Mouse (Mus musculus): ENCODE results near the gene Specc1.

Specc1 gene

DNA sequence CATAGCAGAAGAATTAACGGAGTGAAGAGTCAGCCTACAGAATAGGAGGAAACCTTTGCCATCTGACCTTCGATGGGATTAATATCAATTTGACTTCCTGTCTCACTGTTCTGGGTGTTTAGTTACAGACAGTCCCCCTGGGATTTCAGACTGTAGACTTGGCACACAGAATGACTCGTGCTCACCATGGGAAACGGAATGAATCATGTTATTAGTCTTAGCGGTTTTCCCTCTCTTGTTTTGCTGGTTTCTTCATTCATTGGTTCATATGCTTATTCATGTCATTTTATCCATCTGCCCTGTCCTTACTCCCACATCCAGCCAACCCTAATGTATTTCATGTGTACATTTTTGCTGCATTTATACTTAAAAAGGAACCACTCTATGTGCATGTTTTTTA, 14.3 kb downstream of the Specc1 start:
- DNase-seq: no peak

DNA sequence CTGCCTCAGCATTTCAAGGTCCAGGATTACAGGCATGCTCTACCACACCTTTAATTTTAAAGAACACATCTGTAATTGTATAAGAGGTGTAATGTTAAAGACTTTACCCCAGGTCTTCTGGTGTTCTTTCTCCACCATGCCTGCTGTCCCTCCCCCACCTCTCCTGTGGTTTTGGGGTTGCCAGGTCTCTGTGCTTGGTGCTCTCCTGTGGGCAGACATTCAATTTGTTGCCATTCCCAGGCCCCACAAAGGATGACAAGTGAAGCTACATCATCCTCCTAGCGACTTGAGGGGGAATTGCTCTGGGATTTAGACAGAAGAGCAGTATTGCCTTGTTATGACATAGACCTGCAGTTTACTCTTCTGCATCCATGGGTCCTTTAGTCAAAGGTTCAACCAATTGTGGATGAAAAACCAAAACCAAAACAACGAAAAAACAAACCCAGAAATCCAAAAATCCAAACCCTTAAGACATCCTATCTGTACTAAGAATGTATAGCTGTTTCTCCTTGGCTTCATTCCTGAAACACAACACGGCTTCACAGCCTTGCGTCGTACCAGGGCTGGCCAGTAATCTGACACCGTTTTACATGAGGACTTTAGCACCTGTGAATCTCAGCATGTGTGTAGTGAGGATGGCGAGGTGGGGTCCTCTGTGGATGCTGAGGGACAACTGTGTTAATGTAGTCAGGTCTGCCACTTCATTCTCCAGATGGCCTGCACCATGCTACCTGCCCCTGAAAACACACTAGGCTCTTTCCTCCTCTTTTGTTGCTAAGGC, 15.1 kb downstream of the Specc1 start:
- DNase-seq: no peak

DNA sequence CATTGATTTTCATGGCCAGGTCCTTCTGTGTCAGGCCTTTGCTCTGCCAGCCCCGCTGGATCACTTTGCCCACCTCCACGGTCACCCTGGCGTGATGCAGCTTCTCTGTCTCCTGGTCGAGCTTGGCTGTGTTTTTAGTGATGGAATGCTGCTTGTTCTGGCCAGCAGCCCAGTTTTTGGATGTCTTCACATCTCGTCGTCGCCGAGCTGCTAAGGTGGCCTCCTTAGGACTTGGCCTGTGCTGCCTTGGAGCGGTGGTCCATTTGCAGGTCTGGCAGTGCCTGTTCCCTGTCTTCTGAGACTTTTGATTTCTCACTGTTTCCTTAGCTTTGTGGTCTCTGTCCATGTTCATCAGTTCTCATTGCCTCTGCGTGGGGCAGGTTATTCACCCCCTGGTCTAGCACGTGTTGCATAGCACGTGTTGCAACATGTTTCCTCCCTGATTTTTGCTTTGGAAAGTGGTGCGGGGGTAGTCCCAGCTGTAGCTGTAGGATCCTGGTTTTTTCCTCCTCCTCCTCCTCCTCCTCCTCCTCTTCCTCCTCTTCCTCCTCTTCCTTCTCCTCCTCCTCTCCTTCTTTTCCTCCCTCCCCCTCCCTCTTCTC, 17.6 kb downstream of the Specc1 start:
- DNase-seq: no peak

DNA sequence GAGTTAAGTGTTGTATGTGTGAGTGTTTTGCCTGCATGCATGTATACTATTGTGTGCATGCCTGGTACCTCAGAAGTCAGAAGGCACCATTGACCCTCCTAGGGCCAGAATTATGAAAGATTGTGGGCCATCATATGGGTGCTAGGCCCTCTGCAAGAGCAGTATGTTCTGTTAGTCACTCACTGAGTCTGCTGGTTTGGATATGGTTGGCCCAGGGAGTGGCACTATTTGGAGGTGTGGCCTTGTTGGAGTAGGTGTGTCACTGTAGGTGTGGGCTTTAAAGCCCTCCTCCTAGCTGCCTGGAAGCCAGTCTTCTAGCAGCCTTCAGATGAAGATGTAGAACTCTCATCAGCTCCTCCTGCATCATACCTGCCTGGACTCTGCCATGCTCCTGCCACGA, 19.2 kb downstream of the Specc1 start:
- no peak for DNase-seq

DNA sequence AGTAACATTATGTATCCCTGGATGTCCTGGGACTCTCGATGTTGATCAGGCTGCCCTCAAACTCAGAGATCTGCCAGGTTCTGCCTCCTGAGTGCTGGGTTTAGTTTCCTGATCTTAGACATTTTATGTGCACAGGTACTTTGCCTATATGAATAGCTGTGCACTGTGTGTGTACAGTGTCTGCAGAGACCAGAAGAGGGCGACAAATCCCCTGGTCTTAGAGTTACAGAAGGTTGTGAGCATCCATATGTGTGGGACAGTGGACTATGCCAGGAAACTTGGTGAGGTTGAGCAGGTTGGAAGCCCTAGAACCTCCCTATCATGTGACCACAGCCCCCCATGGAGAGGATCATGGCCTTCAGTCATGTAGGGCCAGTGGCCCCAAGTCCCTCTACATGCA, 24.7 kb downstream of the Specc1 start:
- no peak for DNase-seq

DNA sequence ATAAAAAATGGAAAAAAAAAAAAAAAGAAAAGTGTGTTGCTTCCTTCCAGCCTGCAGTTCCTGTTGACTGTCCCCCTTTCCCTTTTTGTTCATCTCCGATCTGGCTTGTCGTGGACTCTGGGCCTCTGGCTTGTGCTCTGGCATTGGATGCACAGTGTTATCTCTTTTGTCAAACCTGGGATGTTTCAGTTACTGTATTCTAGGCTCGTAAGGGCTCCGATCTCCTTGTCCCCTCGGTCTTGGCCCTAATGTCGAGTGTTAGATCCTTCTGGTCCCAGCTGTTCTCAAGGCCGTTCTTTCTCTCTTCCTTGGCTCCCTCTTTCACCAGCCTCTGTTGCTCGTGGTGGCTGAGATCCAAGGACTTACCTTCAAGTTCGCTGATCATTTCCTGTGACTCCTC, 26.3 kb downstream of the Specc1 start:
- no peak for DNase-seq

DNA sequence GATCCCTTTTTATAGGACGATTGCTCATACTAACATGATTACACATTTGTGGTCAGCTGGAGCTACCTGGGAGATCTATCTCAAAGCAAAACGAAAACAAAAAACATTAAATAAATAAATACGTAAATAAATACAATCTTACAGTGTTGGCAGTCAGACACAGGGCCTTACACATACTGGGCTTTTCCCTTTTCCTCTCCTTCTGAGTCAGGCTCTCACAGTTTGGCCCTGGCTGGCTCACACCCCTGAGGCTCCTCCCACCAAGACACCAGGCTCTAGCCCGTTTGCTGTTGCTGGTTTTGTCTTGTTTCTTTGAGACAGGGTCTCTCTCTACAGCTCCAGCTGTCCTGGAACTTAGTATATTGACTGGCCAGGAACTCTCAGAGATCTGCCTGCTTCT, 30.4 kb downstream of the Specc1 start:
- DNase-seq: peak in 1 of 2 experiments; percentile 0

DNA sequence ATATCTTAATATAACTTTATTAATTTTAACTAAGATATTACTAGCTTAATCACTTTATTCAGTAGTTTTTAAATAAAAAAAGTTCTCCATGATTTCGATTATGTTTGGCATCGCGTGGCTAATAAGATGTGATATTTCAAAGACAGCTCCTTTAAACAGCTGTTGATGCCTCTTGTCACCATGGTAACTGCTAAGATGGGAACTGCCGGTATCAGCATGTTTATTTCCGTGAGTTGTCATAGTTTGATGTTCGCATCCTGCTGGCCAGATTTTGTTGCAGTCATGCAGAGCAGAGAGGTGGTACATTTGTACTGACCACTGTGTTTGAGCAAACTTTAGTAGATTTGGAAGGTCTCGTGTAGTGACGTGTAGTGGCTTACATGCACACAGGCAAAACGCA, 33.1 kb downstream of the Specc1 start:
- DNase-seq: peak; percentile 40 to 49

DNA sequence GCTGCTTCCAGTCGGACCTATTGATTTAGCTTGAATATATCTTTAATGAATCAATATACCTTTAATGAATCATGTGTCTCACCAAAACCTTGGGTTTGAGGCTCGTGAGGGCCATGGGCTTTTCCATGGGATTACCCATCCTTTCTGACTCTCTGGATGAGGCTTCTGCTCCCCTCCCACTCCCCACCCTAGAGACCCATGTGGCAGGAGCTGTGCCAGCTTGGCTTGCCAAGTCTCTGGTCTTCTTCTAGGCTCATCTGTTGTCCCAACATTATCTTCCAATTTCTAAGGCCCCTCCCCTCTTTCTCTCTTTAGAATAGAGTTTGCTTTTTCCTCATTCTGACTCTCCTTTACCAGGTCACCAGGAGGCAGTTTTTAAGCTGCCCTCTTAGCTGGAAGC, 35.0 kb downstream of the Specc1 start:
- DNase-seq: no peak

DNA sequence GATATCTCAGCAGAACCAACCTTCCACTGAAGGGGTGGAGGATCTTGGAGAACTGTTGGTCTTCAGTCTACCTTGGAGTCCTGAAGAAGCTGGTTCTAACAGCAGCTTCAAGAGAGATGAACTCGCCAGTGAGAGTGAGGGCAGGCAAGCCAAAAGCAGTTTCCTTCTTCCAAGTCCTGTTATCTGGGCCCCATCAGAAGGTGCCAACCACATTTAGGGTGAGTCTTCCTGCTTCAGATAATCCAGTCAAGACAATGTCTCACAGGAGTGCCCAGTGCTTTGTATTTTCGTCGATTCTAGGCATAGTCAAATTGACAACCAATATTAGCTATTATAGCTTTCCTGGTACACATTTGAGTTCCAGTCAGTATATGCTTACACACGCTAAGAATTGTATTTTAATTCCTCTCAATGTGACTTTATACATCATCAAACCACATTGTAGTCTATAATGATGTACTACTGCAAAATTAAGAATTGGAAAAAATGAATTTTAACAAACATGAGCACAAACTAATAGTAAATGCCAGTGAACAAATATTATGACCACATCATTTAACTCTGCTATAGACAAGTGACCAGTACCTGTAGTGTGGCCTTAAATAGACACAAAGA, 36.2 kb downstream of the Specc1 start:
- no peak for DNase-seq

DNA sequence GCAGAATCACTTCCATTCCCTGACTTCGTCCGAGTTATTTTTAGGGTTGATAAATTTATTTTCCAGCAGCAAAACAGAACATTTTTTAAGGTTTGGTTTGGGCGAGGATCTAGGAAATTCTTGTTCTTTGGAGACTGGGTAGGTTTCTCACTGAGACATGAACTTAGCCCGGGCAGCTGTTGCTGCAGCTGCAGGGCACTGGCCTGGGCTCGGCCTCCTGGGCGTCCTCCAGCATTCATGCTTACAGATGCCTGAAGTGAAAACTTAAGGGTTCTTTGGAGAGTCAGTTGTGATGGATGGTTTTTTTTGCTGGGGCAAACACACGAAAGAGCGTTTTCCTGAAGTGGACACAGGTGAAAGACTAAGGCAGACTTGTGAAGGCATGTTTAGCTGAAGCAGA, 42.9 kb downstream of the Specc1 start:
- no peak for DNase-seq

DNA sequence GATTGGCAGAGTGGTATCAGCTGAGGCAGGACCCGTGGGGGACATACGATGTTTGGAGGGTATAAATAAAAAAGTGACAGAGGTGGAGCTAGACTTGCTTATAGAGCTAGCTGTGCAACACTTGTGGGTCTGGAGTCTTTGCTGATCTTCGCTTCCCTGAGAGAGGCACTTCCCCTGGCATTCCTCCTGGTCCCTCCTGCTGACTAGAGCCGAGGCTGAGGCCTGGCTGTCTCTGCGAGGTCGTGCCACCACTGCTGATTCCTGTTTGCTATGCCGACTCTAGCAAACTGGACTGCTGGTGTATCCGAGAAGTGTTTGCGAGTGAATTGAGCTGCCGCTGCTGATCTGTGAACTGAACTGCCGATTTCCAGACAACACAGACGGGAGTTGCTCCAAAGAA, 43.5 kb downstream of the Specc1 start:
- no peak for DNase-seq

DNA sequence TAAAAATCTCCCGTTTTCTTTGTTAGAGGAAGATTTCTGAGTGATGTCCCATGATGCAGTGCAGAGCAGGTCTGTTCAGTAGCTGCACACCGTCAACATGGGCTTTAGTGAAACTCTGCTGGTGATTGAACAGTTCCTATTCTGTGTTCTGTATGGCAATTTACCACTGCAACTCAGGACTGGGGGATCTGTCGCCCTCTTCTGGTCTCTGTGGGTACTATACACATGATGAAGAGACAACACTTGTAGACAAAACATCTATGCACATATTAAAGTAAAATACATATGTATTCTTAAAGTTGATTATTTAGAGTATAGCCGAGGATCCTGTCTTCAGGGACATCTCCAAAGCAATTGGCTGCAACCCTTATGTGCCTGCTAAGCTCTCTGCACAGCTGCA, 45.4 kb downstream of the Specc1 start:
- DNase-seq: no peak

DNA sequence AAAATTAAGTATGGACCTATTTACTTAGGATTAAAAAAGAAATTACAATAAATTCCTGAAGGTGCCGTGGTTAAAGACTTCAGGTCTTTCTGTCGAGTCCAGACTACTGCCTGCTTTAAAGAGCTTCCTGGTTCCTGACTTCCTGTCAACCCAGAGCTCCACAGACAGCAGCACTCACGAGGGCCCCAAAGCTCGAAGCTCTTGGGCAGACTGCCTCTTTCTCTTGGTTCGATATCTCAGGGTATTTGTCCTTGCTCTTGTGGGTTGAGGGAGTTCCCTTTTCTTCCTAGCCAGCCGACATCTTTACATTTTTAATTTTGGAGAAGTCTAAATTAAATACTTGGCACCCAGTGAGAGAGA, 48.3 kb downstream of the Specc1 start:
- no peak for DNase-seq

DNA sequence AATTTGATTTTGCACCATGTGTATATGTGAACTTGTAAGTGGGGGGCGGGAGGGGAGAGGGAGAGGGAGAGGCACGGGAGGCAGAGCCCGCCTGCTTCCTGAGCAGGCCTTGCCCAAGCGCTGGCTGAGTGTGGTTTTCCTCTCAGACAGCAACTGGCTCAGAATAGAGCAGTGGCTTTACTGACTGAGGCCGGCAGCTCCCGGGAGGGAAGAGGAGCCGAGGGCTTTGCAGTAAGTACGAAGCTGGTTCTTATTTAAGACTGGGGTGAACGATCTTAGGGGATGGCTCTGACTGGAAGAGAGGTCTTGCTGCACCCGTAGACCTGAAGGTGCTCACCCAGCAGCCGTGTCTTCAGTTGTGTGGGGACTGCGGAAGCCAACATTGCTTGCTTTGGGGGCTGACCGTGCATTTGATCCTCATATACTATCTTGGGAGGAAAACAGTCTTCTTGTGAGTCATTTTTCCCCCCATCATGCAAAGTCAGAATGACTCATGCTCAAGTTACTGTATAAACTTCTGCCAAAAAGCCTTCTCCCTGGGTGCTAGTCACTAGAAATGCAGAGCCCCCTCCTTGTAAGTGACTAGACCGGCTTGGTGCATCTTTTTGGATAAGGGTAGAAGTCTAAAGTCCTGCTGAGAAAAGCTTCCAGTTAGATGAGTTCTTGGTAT, 48.8 kb downstream of the Specc1 start:
- DNase-seq: peak in 1 of 2 experiments; percentile 37

DNA sequence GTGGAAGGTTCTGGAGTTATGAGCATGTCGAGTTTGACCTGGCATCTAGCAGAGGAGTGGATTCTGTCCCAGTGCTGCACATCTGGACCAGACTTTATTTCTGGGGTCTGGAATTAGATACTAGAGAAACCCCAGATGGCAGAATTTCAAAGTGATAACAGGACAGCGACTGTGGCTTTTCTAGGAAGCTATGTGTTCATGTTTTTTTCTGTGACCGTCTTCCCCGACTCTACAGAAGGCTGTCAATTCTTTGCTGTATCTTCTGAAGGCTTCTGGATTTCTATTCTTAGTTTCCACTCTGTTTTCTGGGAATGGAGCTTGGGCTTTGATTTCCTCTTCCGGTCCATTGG, 49.3 kb downstream of the Specc1 start:
- no peak for DNase-seq

DNA sequence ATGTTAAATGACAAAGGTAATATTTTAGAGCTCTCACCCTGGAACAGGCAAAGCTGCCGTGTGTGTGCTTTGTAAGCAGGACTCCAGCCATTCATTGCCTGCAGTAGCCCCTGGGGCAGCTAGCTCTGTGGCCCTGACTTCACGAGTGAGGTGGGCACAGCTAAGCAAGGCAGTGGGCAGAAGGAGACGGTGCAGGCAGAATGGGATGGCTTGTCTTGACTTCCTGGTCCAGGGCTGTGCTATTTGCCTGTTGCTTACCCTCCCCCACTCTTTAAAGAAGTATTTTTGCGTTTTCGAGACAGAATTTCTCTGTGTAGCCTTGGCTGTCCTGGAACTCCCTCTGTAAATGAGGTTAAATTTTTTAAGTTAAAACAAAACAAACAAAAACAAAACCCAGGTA, 50.1 kb downstream of the Specc1 start:
- DNase-seq: no peak

DNA sequence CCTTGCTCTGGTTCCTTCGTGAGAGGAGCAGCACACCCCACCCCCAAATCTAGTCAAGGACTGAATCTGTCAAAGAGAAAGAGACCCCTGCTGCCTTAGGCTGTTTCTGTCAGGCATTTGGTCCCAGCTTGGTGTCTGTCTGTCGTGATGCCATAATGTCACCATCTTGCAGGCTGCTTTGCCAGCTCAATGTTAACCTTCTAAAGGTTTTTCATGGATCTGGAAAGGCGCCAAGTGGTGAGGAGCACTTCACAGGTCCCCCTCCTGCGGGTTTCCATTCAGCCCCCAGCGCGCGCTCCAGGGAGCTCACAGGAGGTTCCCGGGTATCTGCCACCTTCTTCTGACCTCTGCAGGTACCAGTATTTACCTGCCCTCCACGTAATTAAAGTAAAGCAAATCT, 51.4 kb downstream of the Specc1 start:
- no peak for DNase-seq

DNA sequence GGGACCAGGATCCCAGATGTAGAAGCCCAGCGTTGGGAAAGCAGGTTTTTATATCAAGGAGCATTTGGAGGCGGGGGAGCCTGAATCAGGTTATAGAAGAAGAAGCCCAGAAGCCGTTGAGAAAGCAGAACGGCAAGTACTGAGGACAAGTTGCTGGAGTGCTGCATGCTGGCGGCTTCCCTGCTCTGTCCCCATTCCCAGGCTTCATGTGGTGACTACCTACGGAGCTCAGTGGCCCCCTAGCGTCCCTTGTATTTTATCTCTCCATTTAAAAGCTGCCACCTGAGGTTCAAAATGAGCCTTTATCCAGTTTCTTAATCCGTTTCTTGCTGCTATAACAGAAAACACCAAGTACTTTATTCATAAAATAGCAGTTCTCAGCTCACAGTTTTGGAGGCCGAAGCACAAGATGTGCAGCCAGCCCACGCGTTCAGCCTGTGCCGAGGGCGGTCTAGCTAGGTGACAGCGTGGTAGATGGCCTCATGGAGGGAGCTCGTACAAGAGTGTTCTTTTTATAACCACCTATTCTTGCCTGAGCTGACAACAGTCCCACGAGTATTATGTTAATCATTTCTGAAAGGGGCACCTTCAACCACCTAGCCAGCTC, 54.2 kb downstream of the Specc1 start:
- peak in 1 of 2 experiments; percentile 27 for DNase-seq

DNA sequence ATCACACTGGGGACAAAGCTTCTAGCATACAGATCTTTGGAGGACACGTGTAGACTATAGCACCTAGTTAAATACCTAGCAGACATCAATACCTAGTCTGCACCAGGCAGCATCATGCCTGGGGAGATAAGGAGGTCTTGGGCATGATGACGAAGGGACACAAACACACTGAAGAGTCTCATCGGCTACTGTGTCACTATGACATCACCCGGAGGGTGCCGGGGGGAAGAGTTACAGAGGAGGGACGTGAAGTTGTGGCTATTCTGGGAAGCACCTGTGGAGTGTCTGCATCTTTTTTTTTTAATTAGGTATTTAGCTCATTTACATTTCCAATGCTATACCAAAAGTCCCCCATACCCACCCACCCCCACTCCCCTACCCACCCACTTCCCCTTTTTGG, 55.5 kb downstream of the Specc1 start:
- DNase-seq: no peak

DNA sequence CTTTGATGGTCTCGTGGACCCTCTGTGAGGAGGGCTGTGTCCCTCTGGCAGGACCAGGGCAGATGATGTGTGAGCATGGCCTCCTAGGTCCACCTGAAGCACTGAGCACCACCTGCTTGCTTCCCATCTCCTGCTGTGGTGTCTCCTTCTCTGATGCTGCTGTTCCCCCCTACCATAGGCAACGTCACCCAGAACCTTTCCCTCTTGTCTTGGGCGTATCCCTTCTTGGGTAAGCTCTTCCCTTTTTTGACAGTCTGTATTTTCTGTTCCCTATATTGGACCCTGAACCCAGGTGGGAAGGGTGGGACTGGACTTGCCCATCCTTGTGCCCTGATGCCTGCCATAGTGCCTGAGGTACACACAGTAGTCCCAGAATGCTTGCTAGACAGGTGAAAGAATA, 56.9 kb downstream of the Specc1 start:
- no peak for DNase-seq

DNA sequence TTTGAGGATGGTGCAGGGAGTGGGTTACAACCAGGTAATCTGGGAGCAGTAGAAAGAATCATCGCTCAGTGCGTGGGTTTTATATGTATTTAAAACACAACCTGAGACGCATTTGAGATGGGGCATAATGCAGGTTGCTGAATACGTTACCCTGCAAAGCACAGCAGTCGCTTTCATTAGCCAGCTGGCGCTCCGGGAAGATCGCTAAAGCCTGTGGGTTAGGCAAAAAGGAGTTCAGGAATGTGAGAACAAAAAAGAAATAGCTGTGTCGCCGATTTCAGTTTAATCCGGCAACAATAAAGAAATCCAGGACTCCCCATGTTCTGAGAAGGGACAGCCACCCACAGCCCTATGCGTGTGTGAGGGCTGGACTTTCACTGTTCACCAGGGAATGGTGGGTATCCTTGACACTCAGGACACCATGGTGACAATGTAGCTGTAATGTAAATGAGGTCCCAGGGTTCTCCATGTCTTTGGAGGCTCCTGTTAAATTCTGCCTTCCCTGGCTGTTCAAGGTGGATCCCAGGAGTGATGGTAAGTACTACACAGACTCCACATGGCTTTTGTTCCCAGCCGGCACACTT, 58.6 kb downstream of the Specc1 start:
- no peak for DNase-seq

DNA sequence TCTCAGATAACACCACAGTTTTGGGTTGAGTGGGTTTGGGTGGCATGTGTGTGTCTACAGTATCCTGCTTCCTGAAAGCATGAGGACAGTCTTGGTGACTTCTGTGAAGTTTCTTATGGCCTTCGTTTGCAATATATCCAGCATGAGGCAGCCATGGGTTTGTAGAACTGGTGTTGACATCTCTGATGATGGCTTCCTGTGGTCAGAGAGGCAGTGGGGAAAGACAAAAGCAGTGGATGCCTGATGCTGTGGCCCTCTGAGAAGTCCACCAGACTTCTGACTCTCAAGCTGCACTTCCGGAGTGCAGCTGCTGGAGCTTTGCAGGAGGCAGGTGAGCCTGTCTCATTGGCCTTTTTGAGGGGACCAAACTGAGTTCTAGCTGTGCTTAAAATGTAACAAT, 60.4 kb downstream of the Specc1 start:
- no peak for DNase-seq

All from kidney, postnatal 25 days (tissue).